Mouse (Mus musculus): ENCODE measurements around the gene Copb2.

Gene Copb2

GRCm38 (mm10) chr9:98563137-98564126 is at the start of gene Copb2:
Copb2 (plus strand) TSS chr9:98563721.
- peak; percentile 95 for DNase-seq (ENCODE audit: low read depth)

- no peak for DNase-seq (ENCODE audit: low read depth)
These were observed 39.6 kb upstream of the Copb2 start for GRCm38 (mm10) chr9:98523872-98524271.

GRCm38 (mm10) chr9:98524786-98525542 is 38.6 kb upstream of the Copb2 start:
- no peak for DNase-seq (ENCODE audit: low read depth)

- no peak for DNase-seq (ENCODE audit: low read depth)
These were observed 38.0 kb upstream of the Copb2 start for GRCm38 (mm10) chr9:98525543-98525924.

GRCm38 (mm10) chr9:98527226-98527625 is 36.3 kb upstream of the Copb2 start:
- DNase-seq (ENCODE audit: low read depth): no peak

GRCm38 (mm10) chr9:98529776-98530175 is 33.7 kb upstream of the Copb2 start:
- DNase-seq (ENCODE audit: low read depth): no peak

- no peak for DNase-seq (ENCODE audit: low read depth)
These were observed 32.5 kb upstream of the Copb2 start for GRCm38 (mm10) chr9:98530999-98531398.

- no peak for DNase-seq (ENCODE audit: low read depth)
These were observed 28.7 kb upstream of the Copb2 start for GRCm38 (mm10) chr9:98534675-98535280.

GRCm38 (mm10) chr9:98535763-98536162 is 27.8 kb upstream of the Copb2 start:
- no peak for DNase-seq (ENCODE audit: low read depth)

- DNase-seq (ENCODE audit: low read depth): no peak
These were observed 25.4 kb upstream of the Copb2 start for GRCm38 (mm10) chr9:98538017-98538712.

- peak; percentile 24 for DNase-seq (ENCODE audit: low read depth)
These were observed 24.7 kb upstream of the Copb2 start for GRCm38 (mm10) chr9:98538713-98539360.

- no peak for DNase-seq (ENCODE audit: low read depth)
These were observed 19.5 kb upstream of the Copb2 start for GRCm38 (mm10) chr9:98544042-98544441.

GRCm38 (mm10) chr9:98583852-98584251 is 20.3 kb downstream of the Copb2 start:
- no peak for DNase-seq (ENCODE audit: low read depth)

- DNase-seq (ENCODE audit: low read depth): no peak
These were observed 36.6 kb downstream of the Copb2 start for GRCm38 (mm10) chr9:98600094-98600493.

- peak; percentile 58 for DNase-seq (ENCODE audit: low read depth)
These were observed 37.8 kb downstream of the Copb2 start, which contains the start of gene Mrps22 for GRCm38 (mm10) chr9:98601156-98601836. Mrps22 (minus strand) TSS chr9:98601660.

- DNase-seq (ENCODE audit: low read depth): no peak
These were observed 38.4 kb downstream of the Copb2 start for GRCm38 (mm10) chr9:98601837-98602359.

- no peak for DNase-seq (ENCODE audit: low read depth)
These were observed 41.4 kb downstream of the Copb2 start for GRCm38 (mm10) chr9:98604896-98605295.

- DNase-seq (ENCODE audit: low read depth): no peak
These were observed 65.0 kb downstream of the Copb2 start for GRCm38 (mm10) chr9:98628480-98628879.

GRCm38 (mm10) chr9:98633287-98634162 is 70.0 kb downstream of the Copb2 start:
- DNase-seq (ENCODE audit: low read depth): no peak

Measured in fibroblast of lung, adult 2 months (primary cell).